Mouse (Mus musculus): ENCODE measurements around the gene Prkaa2.

Gene Prkaa2

DNA sequence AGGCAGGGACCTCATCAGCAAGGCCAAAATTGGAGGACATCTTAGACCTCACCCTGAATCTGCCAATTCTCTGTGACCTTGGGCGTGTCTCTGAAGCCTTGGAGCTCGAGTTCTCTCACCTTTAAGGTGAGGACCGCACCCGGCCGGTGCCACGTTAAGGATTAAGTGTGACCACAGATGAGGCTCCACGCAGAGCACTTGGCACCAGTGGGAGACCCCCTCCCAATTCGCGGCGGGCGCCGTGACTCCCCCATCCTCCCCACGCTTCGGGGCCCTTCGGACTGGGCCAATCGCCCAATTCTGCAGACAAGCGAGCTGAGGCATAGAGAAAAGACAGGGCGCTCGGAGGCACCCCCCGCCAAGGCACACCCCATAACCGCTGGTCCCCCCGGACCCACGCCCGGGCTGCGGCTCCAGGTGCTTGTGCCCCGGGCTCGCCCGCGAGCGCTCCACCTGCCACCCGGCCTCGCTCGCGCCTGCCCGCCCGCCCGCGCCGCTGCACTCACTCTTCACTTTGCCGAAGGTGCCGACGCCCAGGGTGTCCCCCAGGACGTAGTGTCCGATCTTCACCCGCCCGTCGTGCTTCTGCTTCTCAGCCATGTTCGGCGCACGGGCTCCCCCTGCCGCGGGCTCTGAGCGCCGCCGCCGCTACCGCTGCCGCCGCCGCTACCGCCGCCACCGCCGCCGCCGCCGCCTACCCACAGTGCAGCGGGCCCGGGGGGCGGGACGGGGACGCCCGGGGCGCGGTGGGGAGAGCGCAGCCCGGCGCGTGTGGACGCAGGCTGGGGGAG, at the start of gene Prkaa2:
Gene Prkaa2 (minus strand): TSS at position 692 of the 791 bp plus-strand sequence.
- peak; percentile 70 to 74 for DNase-seq (ENCODE audit: low spot score in 2 of 2)

DNA sequence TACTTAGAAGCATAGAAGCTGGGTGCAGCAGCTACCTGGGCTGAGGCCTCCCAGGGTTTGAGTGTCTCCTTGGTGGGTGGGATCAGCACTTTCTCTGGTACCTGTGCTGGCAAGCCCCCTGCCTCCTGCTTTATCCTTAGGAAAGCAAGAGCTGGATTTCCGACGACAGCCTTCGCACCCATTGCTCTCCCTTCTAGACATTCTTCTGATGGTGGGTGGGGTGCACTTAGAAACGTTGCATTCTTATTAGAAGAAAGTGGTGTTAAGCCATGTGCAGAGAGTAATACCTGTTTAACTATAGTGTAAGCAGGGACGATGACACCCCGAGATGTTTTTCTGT, 49.8 kb upstream of the Prkaa2 start:
- DNase-seq (ENCODE audit: low spot score in 2 of 2) = no peak

DNA sequence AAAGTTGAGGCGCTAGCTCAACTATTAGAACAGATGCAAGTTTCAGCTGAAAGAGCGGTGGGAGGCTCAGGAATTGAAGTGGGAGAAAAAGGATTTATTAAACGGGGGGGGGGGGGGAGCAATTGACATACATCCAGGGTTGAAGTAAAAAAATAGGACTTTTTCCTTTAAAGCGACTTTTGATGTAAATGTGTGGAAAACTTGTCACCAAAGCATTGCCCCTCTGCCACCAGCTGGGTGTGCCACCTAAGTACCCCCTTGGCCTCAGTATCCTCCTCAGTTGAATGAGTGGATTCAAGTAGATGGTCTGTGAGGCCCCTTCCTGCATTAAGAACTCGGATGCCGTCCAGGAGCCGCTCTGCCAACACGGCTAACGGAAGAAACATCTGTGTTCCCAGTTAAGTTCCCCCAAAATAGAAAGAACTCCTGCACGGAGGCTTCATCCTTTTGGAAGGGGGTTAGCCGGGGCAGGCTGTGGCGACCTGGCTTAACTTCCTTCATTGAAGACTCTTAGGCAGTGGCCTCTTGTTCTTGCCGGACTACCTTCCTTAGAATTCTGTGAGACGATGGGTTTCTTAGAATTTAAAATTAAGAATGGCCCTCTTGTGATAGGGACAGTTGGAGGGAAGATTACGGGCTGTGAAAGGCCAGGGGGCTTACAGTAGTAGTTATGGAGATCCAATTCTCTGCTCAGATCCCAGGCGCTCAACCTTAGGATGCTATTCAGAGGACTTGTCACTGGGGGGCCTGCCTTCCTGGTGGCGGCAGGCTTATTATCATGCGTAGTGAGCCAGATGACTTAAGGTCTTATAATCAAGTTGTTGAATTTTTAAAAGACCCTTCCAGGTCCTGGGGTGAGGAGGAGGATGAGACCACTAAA, 49.2 kb upstream of the Prkaa2 start:
- no peak for DNase-seq (ENCODE audit: low spot score in 2 of 2)

DNA sequence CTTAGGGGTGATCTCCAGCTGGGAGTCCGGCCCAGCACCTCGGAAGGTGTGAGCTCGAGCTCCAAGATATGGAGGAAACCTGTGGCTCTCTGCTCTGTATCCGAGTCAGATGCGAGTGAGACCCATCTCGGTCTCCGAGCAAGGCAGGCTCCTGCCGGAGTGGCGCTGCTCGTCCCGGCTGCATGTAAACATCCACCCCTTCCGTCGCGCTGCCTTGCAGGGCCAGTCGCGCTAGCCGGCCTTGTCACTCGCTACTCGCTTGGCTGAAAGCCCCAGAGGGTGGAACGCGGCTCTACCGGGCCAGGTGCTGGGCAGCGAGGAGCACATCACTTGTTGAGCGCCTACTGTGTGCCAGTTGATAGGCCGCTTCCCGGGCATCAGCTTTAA, 48.5 kb upstream of the Prkaa2 start:
- DNase-seq (ENCODE audit: low spot score in 2 of 2) = peak in 1 of 2 experiments; percentile 74

DNA sequence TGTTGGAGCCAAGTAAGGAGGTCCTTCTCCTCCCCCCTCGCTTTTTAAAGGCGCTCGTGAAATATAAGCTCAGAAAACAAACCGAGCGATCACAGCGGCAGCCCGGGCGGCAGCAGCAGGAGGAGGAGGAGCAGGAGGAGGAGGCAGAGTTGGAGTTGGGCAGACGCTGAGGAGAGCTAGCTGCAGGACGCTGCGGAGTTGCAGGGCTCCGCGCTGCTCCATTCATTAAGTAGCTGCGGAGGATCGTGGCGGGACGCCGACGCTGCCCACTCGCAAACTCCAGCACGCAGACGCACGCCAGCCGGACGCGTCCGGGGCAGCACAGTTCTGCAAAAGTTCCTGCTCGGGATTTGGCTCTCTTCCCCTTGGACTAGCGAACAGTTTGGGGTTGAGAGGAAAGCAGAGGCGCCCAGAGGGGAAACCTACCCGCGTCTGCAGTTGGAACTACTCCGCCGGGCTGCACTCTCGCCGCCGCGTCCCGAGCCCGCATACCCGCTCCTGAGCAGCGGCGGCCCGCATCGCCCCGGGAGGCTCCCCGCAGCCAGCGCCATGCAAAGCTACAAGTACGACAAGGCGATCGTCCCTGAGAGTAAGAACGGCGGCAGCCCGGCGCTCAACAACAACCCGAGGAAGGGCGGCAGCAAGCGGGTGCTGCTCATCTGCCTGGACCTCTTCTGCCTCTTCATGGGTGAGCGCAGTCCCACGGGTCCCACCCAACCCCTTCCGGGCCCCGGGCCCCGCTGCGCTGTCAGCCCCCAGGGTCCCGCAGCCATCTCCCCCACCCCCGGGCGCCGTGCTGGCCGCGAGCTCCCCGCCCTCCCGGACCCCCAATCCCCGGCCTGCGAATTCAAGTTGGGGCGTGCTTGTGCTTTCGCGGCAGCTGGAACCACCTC, 47.8 kb upstream of the Prkaa2 start, which contains the start of gene Plpp3:
Gene Plpp3 (plus strand): TSS at position 72 of the 893 bp plus-strand sequence.
- peak; percentile 82 to 86 for DNase-seq (ENCODE audit: low spot score in 2 of 2)

DNA sequence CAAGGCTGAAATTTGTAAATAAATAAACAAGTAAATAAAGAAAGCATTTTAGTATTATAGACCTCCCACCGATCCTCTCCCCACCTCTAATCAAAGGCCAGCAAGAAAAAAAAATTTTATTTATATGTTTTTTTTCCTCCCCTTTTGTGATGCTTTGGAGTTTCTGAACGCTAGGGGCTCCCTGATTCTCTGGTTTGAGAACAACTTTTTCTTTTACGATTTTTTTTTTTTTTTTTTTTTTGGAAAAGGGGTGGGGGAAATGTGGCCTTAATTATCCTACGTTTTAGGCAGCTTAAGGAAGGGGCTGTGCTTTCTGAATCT, 47.2 kb upstream of the Prkaa2 start:
- no peak for DNase-seq (ENCODE audit: low spot score in 2 of 2)

DNA sequence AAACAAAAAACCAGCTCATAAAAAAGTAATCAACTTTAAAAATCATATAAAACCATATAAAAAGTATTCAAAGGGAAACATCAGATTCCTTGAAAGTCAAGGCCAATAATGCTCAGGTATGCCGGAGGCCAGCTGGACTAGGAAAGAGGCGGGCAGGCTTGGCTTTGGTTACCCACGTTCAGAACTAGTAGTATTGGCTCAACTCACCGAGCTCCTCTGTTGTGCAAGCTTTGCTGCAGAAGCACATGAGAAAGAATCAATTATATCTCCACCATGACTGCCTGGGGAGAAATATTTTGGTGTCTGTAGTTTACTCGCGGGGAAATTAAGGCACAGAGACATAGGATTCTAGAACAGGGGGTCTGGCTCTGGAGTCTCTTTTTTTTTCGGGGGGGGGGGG, 46.6 kb upstream of the Prkaa2 start:
- DNase-seq (ENCODE audit: low spot score in 2 of 2) = no peak

DNA sequence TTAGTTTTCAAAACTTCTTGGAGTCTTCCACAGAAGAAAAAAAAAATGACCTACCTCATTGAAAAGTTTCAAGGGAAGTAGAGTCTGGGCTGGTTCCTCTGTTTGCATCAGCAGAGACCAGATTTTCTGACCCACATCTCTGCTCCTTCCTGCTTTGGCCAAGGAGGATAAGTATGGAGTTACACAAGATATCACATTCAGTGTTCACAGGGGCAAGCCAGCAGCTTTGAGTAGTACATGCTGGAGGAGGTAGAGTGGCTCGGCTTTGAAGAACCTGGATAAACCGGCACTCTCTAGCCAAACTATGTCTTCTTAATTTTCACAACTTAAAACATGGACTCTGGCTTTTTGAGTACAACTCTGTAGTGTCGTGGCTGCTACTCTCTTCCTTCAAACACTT, 43.5 kb upstream of the Prkaa2 start:
- no peak for DNase-seq (ENCODE audit: low spot score in 2 of 2)

DNA sequence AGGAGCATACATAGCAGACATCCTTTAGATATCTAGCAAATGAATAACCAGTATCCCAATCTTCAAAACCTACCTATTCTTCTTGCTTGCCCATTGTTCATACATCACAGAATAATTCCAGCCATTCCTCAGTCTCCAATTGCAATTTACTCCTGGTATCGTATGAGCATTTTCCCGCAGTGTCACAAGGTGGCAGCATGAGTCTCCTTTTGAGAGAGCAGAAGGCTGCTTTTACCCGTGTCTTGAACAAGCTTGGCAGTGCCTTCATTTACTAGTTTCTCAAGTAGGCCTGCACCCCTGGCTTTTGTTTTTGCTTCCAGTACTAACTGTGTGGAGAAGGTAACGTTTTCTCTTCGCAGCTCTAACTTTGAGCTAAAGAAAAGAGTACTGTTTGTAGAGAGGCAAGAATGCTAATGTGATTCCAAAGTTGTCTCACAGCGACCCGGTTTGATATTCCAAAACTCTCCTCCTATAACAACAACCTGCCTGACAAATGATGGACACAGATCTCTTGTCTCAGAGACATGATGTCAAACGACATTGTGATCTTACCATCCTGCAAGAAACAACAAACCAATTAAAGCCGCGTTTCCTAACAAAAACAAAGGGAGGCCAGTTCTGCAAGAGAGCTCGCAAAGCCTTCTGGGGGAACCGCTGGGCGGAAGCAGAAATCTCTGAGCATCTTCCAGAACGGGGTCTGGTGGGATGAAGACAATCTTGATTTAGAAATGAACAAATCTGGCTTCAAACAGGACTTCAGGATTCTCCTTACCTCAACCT, 42.4 kb upstream of the Prkaa2 start:
- peak; percentile 57 to 80 for DNase-seq (ENCODE audit: low spot score in 2 of 2)

DNA sequence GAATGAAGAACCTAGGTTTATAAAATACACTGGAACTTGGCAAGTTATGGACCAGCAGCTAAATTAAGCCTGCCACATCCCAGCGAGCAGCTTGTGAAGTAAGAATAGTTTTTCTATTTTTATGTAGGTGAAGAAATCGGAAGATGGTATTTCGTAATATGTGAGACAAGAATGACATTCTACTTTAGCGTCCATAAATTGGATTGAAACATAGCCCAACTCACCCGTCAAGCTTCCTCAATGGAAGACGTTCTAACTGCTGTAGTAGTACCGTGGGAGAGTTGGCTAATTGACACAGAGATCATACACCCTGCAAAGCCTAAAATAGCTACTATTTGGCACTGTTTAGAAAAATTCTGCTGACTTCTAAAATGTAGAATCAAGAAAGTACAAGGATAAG, 39.8 kb upstream of the Prkaa2 start:
- no peak for DNase-seq (ENCODE audit: low spot score in 2 of 2)

DNA sequence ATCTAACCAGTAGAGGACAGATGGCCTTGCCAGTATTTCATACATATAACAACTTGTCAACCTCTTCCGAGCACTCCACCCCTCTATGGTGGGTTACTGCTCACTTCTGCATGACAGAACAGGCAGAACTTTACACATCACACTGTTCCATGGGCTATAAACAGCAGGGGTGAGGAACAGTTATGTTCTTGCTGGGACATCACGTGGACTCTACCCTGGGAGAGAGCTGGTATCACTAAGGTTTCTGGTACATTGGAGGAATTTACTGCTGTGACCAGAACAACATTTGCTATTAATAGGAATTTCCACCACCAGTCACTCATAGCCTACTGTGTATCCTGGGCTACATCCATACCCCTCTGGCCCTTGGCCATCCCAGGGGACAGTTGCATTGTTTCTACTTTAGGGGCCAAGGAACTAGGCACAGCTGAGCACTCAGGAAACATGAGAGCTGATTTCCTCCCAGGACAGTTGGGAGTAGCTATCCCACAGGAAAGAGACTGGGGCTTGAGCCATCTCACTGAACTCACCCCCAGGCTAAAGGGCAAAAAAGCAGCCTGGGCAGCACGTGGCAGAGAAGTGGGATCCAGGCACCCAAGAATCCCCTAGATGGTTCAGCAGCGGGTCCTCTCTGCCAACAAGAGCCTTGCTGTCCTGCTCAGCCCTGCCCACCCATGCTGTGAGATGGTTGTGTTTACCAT, 23.8 kb upstream of the Prkaa2 start:
- DNase-seq (ENCODE audit: low spot score in 2 of 2) = no peak

DNA sequence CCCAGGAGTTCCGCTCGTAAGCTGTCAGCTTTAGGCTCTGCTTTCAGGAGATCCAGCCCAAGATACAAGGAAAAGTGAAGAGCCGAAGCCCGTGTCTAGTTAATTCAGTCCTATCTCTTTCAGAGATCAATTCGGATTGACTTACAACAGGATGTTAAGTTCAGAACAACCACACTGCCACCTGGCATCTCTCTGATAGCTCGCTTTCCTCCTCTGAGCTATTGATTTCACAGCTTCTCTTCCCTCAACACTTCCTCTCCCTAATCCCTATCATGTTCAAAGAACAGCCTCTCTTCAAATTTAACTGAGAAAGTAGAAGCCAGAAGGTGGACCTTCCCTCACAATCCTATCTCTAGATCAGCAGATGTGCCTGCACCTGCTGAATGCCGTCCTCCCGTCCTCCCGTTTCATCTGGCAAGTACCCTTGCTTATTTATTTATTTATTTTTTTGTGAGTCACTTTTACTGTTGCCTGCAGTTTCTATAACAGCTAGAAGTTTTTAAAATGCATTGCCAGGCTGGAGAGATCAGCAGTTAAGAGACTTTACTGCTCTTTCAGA, 22.1 kb upstream of the Prkaa2 start:
- DNase-seq (ENCODE audit: low spot score in 2 of 2) = no peak

DNA sequence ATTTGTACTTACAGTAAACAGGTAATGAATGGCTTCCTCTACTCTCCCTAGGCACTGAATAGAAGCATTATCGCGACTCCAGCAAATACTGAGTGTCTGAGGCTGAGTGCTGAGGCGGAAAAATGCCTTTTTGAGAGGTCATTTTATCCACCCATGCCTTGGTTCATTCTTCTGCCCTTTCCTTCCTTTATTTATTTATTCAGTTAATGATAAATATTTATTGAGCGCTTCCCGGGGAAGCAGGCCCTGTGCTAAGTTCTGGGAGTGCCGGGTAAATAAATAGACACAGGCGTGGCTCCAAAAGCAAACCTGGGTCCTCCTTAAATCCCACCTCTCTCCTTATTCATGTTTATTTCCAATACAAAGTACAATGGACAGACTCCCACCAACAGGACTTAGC, 19.5 kb upstream of the Prkaa2 start:
- no peak for DNase-seq (ENCODE audit: low spot score in 2 of 2)

DNA sequence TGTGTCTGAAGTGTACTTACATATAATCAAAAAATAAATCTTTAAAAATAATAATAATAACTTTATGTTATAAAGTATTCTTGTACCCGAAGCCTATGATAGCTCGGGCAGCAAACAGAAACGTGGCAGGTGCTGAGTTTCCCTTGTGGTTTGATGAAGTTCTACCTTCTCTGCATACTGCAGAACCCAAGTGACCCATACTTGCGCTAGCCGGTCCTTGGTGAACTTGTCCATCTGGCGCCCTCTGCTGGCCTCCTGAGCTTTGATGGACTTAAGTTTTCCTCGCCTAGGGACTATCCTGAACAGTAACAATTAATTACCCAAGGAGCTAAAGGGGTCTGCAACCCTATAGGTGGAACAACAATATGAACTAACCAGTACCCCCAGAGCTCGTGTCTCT, 12.7 kb upstream of the Prkaa2 start:
- peak in 1 of 2 experiments; percentile 70 for DNase-seq (ENCODE audit: low spot score in 2 of 2)

DNA sequence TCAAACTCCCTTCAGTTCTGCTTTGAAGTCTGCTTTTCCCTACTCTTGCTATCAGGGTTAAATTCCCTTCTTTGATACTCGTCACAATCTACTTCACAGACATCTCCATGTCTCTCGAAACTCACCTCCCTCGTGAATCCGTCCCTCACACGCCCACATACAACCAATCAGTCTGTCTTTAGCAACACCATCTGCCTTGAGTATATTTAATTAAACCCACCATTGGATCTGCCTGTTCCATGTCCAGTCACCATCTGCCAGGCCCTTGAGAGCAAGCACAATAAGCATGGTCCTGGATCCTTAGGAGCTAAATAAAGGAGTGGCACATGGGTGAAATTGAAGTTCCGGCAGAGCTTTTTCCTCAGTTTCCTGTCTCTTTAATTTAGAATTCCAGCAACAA, 11.4 kb upstream of the Prkaa2 start:
- no peak for DNase-seq (ENCODE audit: low spot score in 2 of 2)

DNA sequence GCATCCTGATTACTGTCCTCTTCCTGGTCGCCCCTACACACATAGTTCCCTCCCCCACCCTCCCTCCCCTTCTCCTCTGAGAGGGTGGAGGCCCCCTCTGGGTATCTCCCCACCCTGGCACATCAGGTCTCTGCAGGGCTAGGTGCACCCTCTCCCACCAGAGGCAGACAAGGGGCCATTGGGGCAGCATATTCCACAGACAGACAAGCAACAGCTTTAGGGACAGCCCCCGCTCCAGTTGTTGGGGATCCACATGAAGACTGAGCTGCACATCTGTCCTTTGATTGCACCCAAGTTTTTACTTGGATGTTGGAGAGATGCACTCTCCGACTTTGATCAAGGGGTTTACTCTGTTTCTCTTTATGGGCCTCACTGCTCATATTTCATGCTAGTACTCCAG, 3.8 kb upstream of the Prkaa2 start:
- DNase-seq (ENCODE audit: low spot score in 2 of 2) = no peak

DNA sequence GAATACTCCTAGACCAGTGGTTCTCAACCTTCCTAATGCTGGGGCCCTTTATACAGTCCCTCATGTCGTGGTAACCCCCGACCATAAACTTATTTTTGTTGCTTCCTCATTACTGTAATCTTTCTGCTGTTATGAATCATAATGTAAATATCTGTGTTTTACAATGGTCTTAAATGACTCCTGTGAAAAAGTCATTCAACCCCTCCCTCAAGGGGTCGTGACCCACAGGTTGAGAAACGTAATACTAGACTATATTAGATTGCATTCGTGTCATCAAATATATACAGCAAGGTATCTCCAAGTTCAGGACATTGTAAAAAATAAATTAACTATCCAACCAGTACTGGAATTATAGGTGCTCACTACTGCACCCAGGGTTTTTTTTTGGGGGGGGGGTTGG, 3.4 kb upstream of the Prkaa2 start:
- DNase-seq (ENCODE audit: low spot score in 2 of 2) = no peak

DNA sequence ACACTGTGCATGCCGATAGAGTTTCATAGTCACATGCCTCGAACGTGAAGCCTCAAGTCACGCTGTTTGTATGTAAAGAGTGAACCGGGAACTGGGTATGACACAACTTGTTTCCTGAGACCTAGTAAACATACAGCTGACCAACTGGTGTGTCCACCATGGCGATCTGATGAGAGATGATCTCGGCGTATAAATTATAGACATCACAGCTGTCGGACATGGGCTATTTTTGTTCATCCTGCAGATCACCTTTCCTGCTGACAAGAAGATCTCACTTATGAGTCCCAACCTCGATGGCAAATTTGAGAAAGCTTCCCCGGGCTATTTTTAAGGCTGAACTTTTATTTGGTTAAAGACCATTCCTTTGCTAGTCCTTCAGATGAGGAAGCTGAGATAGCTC, 2.1 kb upstream of the Prkaa2 start:
- no peak for DNase-seq (ENCODE audit: low spot score in 2 of 2)

DNA sequence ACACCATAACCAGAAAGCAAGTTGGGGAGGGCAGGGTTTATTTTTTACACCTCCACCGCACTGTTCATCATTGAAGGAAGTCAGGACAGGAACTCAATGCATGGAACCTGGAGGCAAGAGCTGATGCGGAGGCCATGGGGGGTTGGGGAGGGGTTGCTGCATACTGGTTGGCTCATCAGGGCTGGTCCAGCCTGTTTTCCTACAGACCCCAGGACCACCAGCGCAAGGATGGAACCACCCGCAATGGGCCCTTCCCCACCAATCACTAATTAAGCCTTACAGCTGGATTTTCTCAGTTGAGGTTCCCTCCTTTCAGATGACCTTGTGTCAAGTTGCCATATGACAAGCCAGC, 970 bp upstream of the Prkaa2 start:
- DNase-seq (ENCODE audit: low spot score in 2 of 2) = no peak

DNA sequence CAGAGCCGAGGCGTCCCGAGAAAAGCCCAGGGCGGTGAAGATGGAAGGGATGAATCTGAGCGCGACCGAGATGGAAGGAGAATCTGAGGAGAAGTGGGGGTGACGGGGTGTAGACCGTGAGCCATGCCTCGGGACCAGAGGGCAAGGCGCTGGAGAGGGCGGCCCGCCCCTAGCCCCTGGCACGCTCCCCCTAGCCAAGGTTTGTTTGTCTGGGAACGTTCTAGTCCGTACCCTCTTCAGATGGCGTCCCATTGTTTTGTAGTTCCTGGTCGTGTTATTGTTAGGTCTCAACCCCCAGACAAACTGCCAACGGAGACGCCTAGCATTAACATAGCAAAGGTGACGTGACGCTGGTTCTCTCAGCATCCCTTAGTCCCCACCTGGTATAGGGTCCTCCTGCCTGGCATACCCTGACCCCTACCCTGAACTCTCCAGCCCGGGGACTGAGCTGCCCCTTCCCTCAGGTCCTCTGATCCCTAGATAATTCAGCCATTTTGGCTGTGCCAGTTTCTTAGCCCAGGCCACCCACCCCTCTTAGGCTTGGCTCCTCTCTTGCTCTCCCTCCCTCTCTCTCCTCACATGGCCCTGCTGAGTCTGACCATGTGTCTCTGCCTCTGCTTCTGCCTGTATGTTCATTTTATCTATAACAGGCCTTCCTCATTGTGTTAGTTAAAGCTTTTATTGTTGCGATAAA, 447 bp upstream of the Prkaa2 start:
- DNase-seq (ENCODE audit: low spot score in 2 of 2) = no peak
